Mouse (Mus musculus): ENCODE measurements around the gene St6galnac1.
A peak's percentile ranks its signal among the peaks of the same experiment; 100 is the strongest.
"Not testable (repeated sequence)": the region's sequence is repeated elsewhere in the genome, so short reads cannot be mapped to it uniquely, and the experiment has no call there.

The St6galnac1 gene

DNA sequence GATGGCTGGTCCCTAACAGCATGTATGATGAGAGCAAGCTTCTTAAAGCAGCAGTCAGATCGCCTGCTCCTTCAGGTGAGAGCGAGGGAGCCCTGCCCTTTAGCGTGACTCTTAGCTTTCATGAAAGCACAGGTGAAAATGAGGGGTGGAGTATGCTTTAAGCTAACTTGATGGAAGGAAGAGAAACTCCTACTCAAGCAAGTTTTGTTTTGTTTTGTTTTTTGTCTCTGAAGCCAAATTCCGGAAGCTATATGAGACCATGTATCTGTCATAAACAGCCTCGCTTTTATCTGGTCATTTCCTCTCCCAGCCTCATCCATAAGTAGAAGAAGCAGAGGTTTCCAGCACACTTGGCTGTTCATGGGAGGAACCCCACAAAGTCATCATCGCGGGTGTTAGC, at the start of gene St6galnac1:
Gene St6galnac1, minus strand, starts transcription at position 101 of the 400 bp plus-strand sequence.
- DNase-seq: no peak

DNA sequence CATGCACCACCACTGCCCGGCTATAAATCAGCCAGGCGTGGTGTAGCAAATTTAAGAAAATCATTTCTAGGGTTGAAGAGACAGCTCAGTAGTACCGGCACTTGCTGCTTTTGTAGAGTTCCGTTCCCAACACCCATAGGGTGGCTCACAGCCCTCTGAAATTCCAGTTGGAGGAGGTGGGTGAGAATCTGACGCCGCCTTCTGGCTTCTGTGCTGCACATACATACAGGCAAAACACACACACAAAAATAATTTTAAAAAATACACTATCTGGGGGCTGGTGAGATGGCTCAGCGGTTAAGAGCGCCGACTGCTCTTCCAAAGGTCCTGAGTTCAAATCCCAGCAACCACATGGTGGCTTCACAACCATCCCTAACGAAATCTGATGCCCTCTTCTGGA, 48.6 kb upstream of the St6galnac1 start:
- DNase-seq: not testable (repeated sequence)

DNA sequence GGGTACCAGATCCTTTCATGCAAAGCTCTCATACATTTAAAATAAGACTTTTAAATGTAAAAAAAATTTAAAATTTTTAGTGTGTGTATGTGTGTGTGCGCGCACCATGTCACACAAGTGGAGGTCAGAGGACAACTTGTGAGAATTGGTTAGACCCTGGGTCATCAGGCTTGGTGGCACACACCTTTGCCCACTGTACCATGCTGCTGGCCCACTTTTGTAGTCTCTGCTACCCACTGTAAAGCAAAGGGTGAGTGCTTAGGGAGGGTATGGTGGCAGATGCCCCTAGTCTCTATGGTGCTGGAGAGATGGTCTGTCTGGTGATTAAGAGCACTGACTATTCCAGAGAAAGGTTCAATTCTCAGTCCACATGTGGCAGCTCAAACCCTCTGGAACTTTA, 47.9 kb upstream of the St6galnac1 start:
- DNase-seq: no peak

DNA sequence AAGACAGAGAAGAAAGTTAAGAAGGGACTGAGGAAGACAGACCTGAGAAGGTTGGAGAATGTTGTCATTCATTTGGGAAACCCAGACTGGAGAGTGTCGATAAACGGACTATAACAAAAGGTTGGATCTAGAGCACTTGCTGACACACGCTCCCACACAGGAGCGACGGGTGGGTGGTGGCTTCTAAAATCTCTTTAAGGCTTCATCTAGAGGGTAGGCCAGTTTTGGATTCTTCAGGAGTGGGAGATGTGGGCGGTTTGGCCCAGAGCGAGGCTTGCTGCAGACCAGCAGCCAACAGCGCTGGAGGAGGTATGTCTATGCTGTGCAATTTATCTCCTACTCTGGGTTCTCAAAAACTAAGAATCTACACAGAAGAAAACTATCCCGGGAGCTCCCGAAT, 47.3 kb upstream of the St6galnac1 start:
- no peak for DNase-seq

- DNase-seq: no peak
These were observed 46.9 kb upstream of the St6galnac1 start for GRCm38 (mm10) chr11:116822215-116822614.

- no peak for DNase-seq
These were observed 46.0 kb upstream of the St6galnac1 start for GRCm38 (mm10) chr11:116821057-116821940.

GRCm38 (mm10) chr11:116819932-116820593, 44.8 kb upstream of the St6galnac1 start:
- DNase-seq: no peak

- DNase-seq: peak; percentile 32
These were observed 43.4 kb upstream of the St6galnac1 start for GRCm38 (mm10) chr11:116818722-116819121.

GRCm38 (mm10) chr11:116817567-116817966, 42.3 kb upstream of the St6galnac1 start:
- DNase-seq: no peak

GRCm38 (mm10) chr11:116816769-116817168, 41.5 kb upstream of the St6galnac1 start:
- no peak for DNase-seq

GRCm38 (mm10) chr11:116814884-116815415, 39.6 kb upstream of the St6galnac1 start:
- no peak for DNase-seq

DNA sequence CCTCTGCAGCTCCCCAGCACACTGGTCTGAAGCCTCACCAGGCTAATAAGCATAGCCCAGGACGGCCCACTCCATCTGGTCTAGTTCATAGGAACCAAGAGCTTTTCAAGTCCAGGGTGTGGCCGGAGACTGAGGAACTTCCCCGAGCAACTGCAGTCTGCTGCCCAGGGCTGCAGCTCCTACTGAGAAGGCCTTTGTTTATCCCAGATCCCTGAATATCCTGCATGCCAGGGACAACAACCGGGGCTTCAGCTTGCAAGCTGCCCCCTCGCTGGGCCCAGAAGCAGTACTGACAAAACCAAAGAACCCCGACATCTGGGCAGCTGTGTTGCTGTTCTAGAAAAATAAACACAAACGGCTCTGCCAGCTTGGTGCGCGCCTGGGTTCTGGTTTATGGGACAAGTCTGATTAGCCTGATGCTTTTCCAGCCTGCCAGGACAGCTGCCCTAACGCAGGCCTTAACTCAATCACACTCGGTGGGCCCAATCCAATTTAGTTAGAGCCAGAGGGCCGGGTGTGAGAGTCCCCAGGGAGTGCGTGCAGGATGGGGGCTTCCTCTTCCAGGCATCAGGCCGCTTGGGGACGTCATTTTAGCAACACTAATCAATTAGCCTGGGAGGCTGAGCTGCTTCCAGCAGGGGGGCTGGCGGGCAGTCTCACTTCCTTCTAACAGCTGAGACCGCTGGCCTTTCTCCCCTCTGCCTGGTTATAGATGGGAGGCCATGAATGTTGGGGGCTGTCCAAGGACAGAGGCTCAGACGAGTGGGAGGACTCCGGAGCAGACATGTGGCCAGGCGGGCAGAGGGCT, 39.0 kb upstream of the St6galnac1 start:
- peak; percentile 64 for DNase-seq

GRCm38 (mm10) chr11:116813610-116814009, 38.3 kb upstream of the St6galnac1 start:
- no peak for DNase-seq

GRCm38 (mm10) chr11:116812793-116813529, 37.7 kb upstream of the St6galnac1 start:
- no peak for DNase-seq

DNA sequence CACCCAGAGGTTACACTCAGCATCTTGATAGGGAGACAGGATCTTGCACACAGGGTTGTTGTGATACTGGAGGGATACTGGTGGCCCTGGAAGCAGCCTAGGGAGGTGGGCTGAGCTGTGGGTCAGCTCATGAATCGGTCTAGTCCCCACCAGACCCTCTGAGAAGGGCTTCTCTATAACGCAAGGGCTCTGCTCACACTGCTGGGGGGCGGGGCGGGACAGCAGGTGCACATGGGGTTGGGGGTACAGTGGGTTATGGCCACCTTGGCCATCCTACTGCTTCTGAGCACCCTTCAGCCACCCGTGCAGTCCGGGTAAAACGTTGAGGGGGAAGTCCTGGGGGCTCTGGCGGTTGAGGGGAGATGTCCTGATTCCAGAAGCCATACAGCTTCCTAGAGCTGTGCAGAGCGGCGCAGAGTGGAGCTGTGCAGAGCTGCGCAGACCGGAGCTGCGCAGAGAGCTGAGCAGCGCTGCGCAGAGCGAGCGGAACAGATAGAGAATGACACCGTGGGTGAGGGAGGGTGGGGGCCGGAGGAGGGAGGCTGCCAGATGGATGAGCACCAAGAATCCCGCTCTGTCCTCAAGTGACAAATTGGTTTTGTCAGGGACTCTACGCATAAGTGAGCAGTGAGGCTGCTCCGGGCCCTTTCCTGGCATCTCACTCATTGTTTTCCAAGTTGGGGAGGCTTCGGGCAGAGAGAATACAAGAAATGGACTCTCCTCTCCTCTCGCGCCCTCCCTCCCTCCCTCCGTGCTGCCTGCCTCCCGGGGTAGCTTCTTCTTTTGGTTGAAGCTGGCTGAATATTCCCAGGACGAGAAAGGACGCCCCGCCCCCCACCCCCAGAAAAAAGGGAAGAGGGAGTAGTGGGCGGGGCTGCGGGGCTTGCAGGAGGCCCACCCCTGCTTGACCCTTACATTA, 35.9 kb upstream of the St6galnac1 start:
- DNase-seq: peak; percentile 35

DNA sequence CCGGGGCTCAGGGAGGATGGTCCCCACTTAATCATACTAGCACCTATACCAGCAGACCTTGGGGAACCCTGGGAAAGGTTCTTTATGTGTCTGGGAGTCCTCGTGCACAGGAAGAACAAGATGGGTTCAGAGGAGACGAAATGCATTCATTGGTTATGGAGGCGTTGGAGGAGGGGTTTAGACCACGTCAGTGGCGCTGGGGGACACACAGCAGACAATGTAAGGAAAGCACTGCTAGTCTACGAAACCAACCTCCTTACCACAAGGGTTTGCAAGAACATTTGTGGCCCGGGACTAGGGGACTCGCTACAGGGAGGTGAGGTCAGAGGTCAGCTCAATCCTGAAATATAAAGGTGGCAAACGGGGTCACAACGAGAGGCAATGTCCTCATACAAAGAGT, 35.2 kb upstream of the St6galnac1 start:
- no peak for DNase-seq

DNA sequence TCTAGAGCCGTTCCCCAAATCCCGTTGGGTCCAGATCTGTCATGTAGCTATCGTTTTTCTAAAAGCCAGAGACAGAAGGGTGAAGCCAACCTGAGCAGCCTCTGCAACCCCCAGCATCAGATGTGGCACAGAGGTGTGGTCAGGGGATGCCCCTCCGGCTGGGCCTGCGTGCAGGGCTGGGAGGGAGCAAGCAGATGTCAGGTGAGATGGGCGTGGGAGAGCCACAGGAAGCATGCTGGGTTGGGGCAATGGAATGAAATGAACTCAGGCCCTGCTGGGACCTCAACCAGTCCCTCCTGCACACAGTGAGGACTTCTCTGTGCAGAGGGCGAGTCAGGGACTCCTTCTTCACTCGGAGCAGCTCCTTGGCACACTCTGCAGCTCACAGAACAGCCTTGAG, 34.2 kb upstream of the St6galnac1 start:
- no peak for DNase-seq

DNA sequence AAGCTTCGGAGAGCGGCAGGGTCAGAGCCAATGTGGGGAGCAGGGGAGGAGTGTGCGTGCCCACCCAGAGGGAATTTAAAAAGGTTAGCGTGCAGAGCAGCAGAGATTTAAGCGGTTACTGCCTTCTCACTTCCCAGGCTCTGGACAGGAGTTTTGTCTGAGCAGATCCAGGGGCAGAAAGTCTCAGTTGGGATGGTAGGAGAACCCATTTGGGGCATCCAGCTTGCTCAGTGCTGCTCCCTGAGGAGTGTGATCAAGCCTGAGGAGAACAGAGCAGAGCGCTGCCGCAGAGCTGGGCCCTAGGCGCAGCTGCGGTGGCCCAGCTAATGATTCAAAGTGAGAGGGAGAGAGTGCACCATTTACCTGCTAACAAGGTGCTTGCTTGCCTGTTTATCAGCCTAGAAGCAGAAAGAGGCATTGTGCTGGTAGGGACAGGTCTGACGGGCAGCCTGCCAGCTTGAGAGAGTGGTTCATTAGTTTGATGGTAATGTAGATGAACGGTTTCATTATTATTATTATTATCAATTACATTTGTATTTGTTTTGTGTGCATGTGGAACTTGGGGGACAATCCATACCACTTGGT, 33.6 kb upstream of the St6galnac1 start:
- no peak for DNase-seq

GRCm38 (mm10) chr11:116807938-116808606, 32.8 kb upstream of the St6galnac1 start:
- DNase-seq: peak; percentile 89

DNA sequence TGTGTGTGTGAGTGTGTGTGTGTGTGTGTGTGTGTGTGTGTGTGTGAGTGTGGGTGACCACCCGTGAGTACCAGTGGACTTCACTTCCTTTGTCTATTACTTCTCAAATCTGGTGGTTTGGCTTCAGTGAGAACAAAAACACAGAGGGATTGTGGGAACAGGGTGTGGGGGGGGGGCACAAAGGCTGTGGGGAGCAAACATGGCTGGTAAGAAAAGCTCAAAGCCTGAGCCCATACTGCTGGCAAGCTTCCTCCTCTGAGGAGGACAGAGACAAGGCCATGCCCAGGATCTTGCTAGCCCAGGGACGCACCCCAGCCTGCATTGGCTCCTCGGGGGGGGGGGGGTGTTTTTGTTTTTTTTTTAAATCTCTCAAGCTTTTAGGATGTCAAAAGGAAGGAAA, 32.2 kb upstream of the St6galnac1 start:
- no peak for DNase-seq

All from kidney, adult 9 months (tissue).